Mouse (Mus musculus): Measurements from ENCODE around the gene Sae1.
A peak's percentile ranks its signal among the peaks of the same experiment; 100 is the strongest.
"Not testable (repeated sequence)": the region's sequence is repeated elsewhere in the genome, so short reads cannot be mapped to it uniquely, and the experiment has no call there.

The Sae1 gene

DNA sequence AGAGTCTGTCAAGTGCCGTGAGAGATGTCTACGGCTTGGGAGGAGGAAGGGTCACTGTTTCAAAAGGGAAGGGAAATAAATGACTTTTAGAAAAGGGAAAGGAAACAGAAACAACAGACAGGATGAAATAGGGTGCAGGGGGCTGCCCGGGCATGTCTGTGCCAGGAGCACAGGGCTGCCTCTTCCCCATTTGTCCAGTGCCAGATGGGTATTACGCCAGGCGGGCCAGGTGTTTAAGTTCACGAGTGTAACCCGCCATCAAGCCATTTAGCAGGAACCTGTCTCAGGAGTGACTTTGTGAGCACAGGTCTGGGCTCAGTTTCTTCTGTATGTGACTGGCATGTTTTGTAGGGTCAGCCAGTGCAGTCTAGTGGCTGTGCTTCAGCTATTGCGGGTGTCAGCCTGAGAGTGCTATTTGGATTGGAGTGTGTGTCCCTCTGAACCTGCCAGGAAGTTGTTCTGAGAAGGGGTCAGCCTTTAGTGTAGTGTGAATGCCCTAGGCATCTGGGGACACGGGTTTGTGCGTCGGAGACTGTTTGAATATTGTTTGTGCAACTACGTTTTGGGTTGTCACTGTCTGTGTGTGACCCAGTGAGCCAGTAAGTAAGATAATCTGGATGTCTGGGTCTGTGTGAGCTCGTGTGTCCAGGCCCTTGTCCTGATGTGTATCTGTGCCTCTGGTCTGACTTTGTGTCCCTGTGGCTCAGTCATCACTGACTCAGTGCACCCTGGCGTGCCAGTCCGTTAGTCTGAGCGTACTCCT, 78.9 kb downstream of the Sae1 start:
- DNase-seq = no peak

DNA sequence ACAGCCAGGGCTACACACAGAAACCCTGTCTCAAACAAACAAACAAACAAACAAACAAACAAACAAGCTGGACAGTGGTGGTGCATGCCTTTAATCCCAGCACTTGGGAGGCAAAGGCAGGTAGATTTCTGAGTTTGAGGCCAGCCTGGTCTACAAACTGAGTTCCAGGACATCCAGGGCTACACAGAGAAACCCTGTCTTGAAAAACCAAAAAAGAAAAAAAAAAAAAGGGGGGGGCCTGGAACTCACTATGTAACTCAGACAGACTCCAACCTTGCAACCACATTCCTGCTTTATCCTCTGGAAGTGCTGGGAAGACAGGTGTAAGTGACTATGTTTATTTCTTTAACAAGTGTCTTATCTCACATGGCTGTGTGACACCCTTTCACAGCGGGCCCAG, 79.5 kb downstream of the Sae1 start, which contains the start of gene Bbc3:
Gene Bbc3, plus strand, starts transcription at position 301 of the 400 bp plus-strand sequence.
- DNase-seq = not testable (repeated sequence)

GRCm38 (mm10) chr7:16307141-16307540, 80.5 kb downstream of the Sae1 start:
- not testable (repeated sequence) for DNase-seq

- DNase-seq = peak; percentile 97 to 98
Measured at GRCm38 (mm10) chr7:16299419-16300035, 88.1 kb downstream of the Sae1 start.

- peak in 1 of 2 experiments; percentile 21 for DNase-seq
Measured at GRCm38 (mm10) chr7:16298927-16299326, 88.7 kb downstream of the Sae1 start.

DNA sequence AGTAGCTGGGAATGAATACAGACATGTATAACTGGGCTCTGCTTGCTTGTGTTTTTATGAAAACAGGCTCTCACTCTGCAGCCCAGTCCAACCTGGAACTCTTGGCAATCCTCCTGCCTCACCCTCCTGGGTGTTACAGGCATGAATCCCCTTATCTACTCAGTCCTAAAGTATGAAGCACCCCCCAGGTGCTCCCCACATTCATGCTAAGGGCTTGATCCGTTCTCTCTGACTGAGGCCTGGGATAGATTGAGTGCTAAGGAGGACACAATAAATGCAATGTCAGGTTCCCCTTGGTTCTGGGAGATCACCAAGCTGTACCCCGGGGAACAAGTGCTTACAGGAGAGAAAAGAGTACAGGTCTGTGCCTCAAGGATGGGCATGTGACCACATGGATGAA, 90.0 kb downstream of the Sae1 start:
- peak; percentile 26 to 43 for DNase-seq

GRCm38 (mm10) chr7:16296766-16297390, 90.7 kb downstream of the Sae1 start:
- peak; percentile 93 to 99 for DNase-seq

DNA sequence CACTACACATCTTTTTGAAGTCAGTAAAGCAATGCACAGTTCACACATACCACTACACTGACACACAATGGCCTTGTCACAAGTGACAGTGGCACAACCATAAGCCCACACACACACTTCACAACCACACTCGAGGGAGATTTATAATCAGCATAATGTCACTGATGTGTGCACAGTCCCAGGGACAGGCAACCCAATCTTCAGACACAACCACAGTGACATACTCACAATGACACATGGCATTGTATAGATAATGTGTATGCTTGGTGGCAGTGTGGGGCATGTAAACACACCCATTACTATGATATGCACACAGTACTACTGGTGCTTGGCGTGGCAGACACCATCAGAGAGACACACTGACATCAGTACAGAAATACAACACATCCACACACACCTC, 91.5 kb downstream of the Sae1 start:
- DNase-seq = no peak

- peak; percentile 83 to 84 for DNase-seq
Measured at GRCm38 (mm10) chr7:16295321-16295900, 92.2 kb downstream of the Sae1 start.

- peak; percentile 97 for DNase-seq
Measured at GRCm38 (mm10) chr7:16294837-16295236, 92.8 kb downstream of the Sae1 start.

DNA sequence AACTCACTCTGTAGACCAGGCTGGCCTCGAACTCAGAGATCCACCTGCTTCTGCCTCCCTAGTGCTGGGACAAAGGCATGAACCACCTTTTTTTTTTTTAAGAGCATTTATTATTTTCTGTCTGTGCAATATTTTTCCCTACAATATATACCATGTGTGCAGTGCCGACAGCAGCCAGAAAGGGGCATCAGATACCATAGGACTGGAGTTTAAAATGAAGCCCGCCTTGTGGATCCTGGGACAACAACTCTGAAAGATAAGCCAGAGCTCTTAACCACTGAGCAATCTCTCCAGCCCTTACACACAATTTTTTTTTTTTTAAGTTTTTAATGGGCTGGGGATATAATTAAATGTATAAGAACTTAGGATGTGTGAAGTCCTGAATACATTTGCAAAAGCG, 93.3 kb downstream of the Sae1 start:
- DNase-seq = peak; percentile 57 to 68

GRCm38 (mm10) chr7:16287791-16288190, 99.8 kb downstream of the Sae1 start:
- DNase-seq = no peak

DNA sequence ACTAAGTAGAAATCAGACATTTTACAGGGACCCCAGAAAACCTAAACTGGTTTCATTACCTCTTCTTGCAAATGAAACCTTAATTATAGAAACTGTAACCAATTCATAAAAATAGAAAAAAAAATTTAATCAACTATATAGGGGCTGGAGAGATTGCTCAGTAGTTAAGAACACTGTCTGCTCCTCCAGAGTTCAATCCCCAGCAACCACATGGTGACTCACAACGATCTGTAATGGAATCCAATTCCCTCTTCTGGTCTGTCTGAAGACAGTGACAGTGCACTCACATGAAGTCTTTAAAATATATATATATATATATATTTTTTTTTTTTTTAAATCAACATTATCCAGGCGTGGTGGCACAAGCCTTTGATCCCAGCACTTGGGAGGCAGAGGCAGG, 100.6 kb downstream of the Sae1 start:
- DNase-seq = no peak

GRCm38 (mm10) chr7:16286026-16286961, 101.3 kb downstream of the Sae1 start, which contains the start of gene Ccdc9:
Gene Ccdc9 (minus strand): TSS chr7:16286795.
- peak; percentile 98 to 100 for DNase-seq

GRCm38 (mm10) chr7:16285450-16286025, 102.1 kb downstream of the Sae1 start:
- DNase-seq = peak; percentile 36 to 68

DNA sequence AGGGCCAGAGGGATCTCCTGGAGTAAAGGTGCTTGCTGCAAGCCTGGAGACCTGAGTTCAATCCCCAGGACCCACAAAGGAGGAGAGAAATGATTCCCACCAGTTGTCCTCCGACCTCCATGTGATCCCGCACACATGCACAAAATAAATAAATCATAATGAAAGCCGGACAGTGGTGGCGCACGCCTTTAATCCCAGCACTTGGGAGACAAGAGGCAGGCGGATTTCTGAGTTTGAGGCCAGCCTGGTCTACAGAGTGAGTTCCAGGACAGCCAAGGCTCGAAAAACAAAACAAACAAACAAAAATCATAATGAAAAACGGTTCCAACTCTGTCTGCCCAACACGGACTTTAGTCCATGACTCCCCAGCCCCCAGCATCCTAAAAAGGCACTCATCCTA, 102.7 kb downstream of the Sae1 start:
- DNase-seq = no peak

- no peak for DNase-seq
Measured at GRCm38 (mm10) chr7:16284001-16284400, 103.6 kb downstream of the Sae1 start.

GRCm38 (mm10) chr7:16282334-16282733, 105.3 kb downstream of the Sae1 start:
- DNase-seq = no peak

- no peak for DNase-seq
Measured at GRCm38 (mm10) chr7:16280721-16281120, 106.9 kb downstream of the Sae1 start.

DNA sequence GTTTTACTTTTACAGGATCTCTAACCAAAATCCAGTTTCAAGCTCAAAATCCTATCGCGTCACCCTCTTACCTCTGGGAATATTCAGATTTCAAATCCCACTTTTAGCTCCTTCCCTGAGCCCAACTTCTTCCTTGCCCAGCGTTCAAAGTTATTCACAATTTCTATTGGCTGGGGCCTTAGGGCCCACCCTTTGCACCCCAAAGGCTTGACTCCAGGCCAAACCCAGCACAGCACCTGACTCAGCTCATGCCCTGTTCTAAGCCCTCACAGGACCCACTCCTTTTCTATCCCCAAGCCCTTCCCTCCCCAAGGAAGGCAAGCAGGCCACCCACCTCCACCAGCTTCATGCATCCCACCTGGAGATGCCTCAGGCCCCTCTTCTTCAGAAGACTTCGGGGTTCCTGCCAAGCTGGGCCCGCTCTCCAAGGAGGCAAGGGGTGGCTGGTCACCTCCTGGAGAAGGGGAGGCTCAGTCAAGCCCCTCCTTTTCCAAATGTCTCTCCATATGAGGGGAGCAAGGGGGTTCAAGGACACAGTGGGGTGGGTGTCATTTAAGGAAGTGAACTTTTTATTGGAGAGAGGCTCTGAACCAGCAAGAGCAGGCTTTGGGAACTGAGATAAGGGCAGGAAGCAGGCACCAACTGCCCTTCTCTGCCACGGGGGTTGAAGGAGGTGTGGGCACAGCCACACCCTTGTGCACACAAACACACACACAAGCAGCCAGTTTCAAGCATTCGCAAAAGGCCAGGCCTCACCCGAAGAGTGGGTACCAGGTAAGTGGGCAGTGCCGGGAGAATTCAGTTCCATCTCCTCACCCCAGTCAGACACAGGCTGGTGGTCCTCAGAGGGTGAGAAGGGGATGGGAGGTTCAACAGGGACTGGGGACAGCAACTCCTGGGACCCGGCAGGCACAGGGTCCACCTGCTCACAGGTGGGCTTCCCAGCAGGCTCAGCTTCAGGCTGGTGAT, 112.4 kb downstream of the Sae1 start:
- DNase-seq = no peak

DNA sequence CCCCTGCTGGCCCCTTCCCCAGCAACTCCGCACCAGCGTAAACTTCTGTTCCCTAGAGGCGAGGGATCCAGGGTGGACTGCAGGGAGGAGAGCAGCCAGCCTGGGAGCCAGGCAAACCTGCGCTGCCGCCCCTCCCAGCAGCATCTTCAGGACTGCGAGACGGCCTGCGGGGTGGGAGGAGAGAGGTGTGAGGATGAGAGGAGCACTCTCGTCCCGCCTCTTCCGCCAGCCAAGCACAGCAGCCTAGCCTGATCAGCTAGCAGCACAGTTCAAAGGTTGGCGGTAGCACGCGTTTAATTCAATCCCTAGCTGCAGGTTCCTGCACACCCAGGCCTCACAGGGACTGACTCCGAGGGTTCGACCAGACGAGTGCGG, 113.9 kb downstream of the Sae1 start:
- peak in 1 of 2 experiments; percentile 74 for DNase-seq

Data from cerebellum, postnatal 14 days (tissue).